Mouse (Mus musculus) mouse trophoblast stem cell (cell line): Measurements from ENCODE around the gene Otx2.

Experiments used
- in situ Hi-C, 2 experiments: fragments of 300-500 bp; cut with MseI, MboI; formaldehyde crosslinking; loops; 2 replicates in 1 of 2; 3 replicates in 1 of 2; pipeline ENCODE4 v1.15.1; 2025

Gene Otx2

GRCm38 (mm10) chr14:48668761-48669303, 4.8 kb downstream of the Otx2 start:
- in situ Hi-C loops, result no loop called here

- in situ Hi-C loops, result no loop called here
Measured at GRCm38 (mm10) chr14:48668051-48668481, 5.6 kb downstream of the Otx2 start.

- in situ Hi-C loops, result no loop called here
Measured at GRCm38 (mm10) chr14:48667396-48667795, 6.2 kb downstream of the Otx2 start.

GRCm38 (mm10) chr14:48666771-48667170, 6.8 kb downstream of the Otx2 start:
- in situ Hi-C loops, result no loop called here

GRCm38 (mm10) chr14:48665816-48666661, 7.6 kb downstream of the Otx2 start:
- in situ Hi-C loops, result no loop called here

- in situ Hi-C loops, result no loop called here
Measured at GRCm38 (mm10) chr14:48664841-48665815, 8.5 kb downstream of the Otx2 start.

GRCm38 (mm10) chr14:48664001-48664810, 9.4 kb downstream of the Otx2 start:
- in situ Hi-C loops, result no loop called here

- in situ Hi-C loops, result no loop called here
Measured at GRCm38 (mm10) chr14:48663531-48663930, 10.1 kb downstream of the Otx2 start.

- in situ Hi-C loops, result no loop called here
Measured at GRCm38 (mm10) chr14:48662568-48663236, 10.9 kb downstream of the Otx2 start.

- in situ Hi-C loops, result no loop called here
Measured at GRCm38 (mm10) chr14:48661646-48662567, 11.7 kb downstream of the Otx2 start.

GRCm38 (mm10) chr14:48661151-48661550, 12.5 kb downstream of the Otx2 start:
- in situ Hi-C loops, result no loop called here

- in situ Hi-C loops, result no loop called here
Measured at GRCm38 (mm10) chr14:48660593-48660992, 13.0 kb downstream of the Otx2 start.

- in situ Hi-C loops, result no loop called here
Measured at GRCm38 (mm10) chr14:48659661-48660060, 14.0 kb downstream of the Otx2 start.

GRCm38 (mm10) chr14:48657241-48657640, 16.4 kb downstream of the Otx2 start:
- in situ Hi-C loops, result no loop called here

GRCm38 (mm10) chr14:48656711-48657110, 16.9 kb downstream of the Otx2 start:
- in situ Hi-C loops, result no loop called here

GRCm38 (mm10) chr14:48655792-48656550, 17.6 kb downstream of the Otx2 start:
- in situ Hi-C loops, result no loop called here

- in situ Hi-C loops, result no loop called here
Measured at GRCm38 (mm10) chr14:48655073-48655791, 18.4 kb downstream of the Otx2 start.

GRCm38 (mm10) chr14:48654551-48655072, 19.0 kb downstream of the Otx2 start:
- in situ Hi-C loops, result no loop called here
